1 mouse cellular context compared by ENCODE assay signal in the genomic region with DNA sequence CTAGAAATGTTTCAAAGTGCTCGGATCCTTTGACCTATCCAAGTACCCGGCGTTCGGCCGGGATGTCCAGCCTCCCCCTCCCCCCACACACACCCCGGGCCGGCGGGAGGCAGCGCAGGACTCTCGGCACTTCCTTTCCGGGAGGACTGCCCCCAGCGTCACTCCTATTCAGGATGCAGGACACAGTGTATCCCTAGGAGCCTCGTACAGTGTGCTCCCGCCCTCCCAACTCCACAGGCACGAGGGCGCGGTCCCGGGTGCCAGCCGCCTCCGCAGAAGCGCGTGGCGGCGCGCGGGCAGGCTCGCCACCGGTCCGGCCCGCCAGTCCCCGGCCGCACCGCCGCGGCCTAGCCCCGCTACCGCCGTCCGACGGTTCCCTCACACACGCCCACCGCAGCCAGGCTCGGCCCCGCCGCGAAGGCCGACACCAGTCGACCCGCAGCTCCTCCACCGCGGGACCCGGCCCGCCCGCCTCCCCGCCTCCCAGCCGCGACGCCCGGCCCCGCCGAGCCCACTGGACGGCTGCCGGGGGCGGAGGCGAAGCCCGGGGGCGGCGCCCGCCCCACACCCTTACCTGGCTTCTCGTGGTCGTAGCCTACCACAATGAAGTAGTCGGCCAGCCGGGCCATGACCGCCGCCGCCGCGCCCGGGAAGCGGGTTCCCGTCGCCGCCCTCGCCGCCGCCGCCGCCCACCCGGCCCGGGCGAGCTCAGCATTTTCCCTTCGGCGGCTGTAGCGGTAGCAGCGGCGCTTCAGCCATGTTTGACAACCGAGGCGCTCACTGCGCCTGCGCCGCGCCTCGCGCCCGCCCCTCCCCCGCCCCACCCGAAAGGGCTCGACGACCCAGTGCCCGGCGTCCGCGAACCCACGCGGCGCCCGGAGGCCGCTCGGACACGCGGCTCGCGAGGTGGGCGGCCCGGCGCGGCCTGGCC.
TF ChIP-seq lines count a peak whose summit lies in the region.

TSS of gene Sbf2 (minus strand) at position 790 of the 931 bp plus-strand sequence.

TF ChIP-seq in CH12.LX, 34 proteins besides CTCF, POLR2A, EP300 and RAD21 (continued from another document):
- no peak for TF ChIP-seq USF2 (conservative IDR thresholded peaks at IDR 0.05; ENCODE audit: low read depth, low read length)
- 0 out of 2 replicates have a peak, but pooled peaks have one; percentile 17 for TF ChIP-seq HCFC1 (IDR thresholded peaks at IDR 0.05; ENCODE audit: low read depth, low read length)
- no peak for TF ChIP-seq GABPA (IDR thresholded peaks at IDR 0.05; ENCODE audit: insufficient replicate concordance, low read depth, low read length)
- no peak for TF ChIP-seq MAX (IDR thresholded peaks at IDR 0.05; ENCODE audit: low read length)
- TF ChIP-seq MYC (IDR thresholded peaks at IDR 0.05; ENCODE audit: low read depth, low read length) = no peak
- TF ChIP-seq TBP (conservative IDR thresholded peaks at IDR 0.05; ENCODE audit: low read depth, low read length) = no peak
- no peak for TF ChIP-seq IRF4 (IDR thresholded peaks at IDR 0.05; ENCODE audit: low read depth, low read length)
- TF ChIP-seq UBTF (IDR thresholded peaks at IDR 0.05; ENCODE audit: low read depth, low read length) = no peak
- TF ChIP-seq ZC3H11A (IDR thresholded peaks at IDR 0.05; ENCODE audit: low read depth, low read length) = no peak
TF ChIP-seq in CH12.LX: peak in this region for 6.
